Mouse (Mus musculus) limb, embryonic 12.5 days (tissue): Measurements from ENCODE around the gene Ugt1a5. TPM values are rescaled to one million over a fixed set of nuclear protein-coding genes. Genes with fewer than 3 reads are reported as not detected.

Experiments
- ATAC-seq: fragments of 200-750 bp; cut with Nextera tagmentation; 2 replicates; pipeline ENCODE4 v1.8.0; 2017; ENCODE audit warnings: low read depth, moderate TSS enrichment; ENCODE audit not compliant: insufficient number of reproducible peaks, insufficient read depth, low FRiP score, low TSS enrichment
- H3K27ac ChIP-seq: fragments of 300-500 bp; sonication (generic); 2 replicates; pipeline ENCODE4 v1.5.1; 2016; ENCODE audit warnings: mild to moderate bottlenecking, moderate library complexity
- H3K27me3 ChIP-seq: fragments of 300-500 bp; sonication (generic); 2 replicates; pipeline ENCODE4 v1.6.1; 2016; ENCODE audit warnings: mild to moderate bottlenecking, moderate library complexity
- H3K36me3 ChIP-seq: fragments of 300-500 bp; sonication (generic); 2 replicates; pipeline ENCODE4 v1.6.1; 2016; ENCODE audit warnings: mild to moderate bottlenecking, moderate library complexity
- H3K4me1 ChIP-seq: fragments of 300-500 bp; sonication (generic); replicated peaks from 2 replicates; pipeline ENCODE4 v1.6.1; 2016
- H3K4me2 ChIP-seq: fragments of 300-500 bp; sonication (generic); 2 replicates; pipeline ENCODE4 v1.6.1; 2016; ENCODE audit warnings: mild to moderate bottlenecking, moderate library complexity
- H3K4me3 ChIP-seq: fragments of 300-500 bp; sonication (generic); replicated peaks from 2 replicates; pipeline ENCODE4 v1.5.1; 2016; ENCODE audit warnings: mild to moderate bottlenecking
- H3K9ac ChIP-seq: fragments of 300-500 bp; sonication (generic); replicated peaks from 2 replicates; pipeline ENCODE4 v1.6.1; 2016; ENCODE audit warnings: mild to moderate bottlenecking, moderate library complexity
- H3K9me3 ChIP-seq: fragments of 300-500 bp; sonication (generic); 2 replicates; pipeline ENCODE4 v1.6.1; 2016; ENCODE audit warnings: mild to moderate bottlenecking, moderate library complexity
- WGBS: fragments of 180-500 bp; shearing (Covaris S2); methylation state at CpG from one replicate; pipeline ENCODE4 v1.1.7; 2016; 5-methylcytosine and 5-hydroxymethylcytosine counted together
- polyA plus RNA-seq: library from polyadenylated mRNA; unstranded; fragments of >200 nt; fragmentation: Nextera tagmentation; extraction: Ambion mirVana; gene quantifications from 2 replicates; pipeline ENCODE4 v1.2.1, GENCODE M21; 2016

The Ugt1a5 gene
- polyA plus RNA-seq, 1 experiment from 2014 or later, result not detected

GRCm38 (mm10) chr1:88225741-88226140 is 59.9 kb downstream of the Ugt1a5 start:
- Histone ChIP-seq H3K36me3 (no peaks in the 10 kb centered on the region), H3K4me2 (no peak overlapping the region), H3K27ac (no peak overlapping the region), H3K9me3 (peaks cover 55% of the 10 kb centered on the region), H3K27me3 (no peaks in the 10 kb centered on the region), H3K4me3 (no peak overlapping the region), H3K4me1 (no peaks in the 10 kb centered on the region), H3K9ac (no peak overlapping the region)
- no peak for ATAC-seq

DNA sequence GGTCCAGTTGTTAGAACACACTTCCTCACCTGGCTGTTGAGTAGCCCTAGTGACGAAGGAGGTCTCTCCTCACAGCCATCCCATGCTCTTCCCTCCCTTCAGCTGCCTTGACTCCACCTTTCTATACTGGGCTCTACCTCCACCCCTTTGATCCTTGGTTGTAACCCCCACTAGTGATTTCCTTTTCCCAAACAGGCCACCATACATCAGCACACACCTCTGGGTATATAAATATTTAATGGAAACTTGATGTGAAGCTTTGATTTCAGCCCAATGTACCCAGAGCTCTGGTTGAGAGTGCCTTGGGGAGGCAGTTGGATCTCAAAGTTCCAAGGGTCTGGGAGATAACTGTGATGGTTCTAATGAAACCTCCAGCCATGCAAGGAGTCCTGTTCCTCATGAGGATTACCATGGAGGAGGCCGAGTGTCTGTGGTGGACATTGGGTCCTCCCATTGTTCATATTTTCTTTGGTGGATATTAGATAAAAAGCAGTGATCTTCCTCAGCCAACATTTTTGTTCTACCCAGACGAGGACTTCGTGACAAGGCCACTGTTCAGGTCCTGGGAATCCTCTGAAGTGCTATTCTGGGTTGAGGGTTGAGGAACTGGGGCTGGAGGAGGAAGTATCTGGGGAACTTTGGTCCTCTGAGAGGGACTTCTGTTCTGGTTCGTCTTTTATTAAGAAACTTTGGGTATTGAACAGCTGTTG is 61.0 kb downstream of the Ugt1a5 start, which contains the start of gene Mroh2a:
Gene Mroh2a (plus strand): TSS at position 317 of the 710 bp plus-strand sequence.
- Histone ChIP-seq H3K4me1 (no peaks in the 10 kb centered on the region), H3K36me3 (no peaks in the 10 kb centered on the region), H3K27ac (no peak within 1 kb of the TSS), H3K4me2 (no peak within 1 kb of the TSS), H3K27me3 (no peaks in the 10 kb centered on the region), H3K4me3 (no peak within 1 kb of the TSS), H3K9me3 (peaks cover 66% of the 10 kb centered on the region), H3K9ac (no peak within 1 kb of the TSS)
- no peak for ATAC-seq
- WGBS, result 58% methylated on average over 5 of the region's 5 CpGs

GRCm38 (mm10) chr1:88227482-88227881 is 61.7 kb downstream of the Ugt1a5 start:
- 61% methylated on average over 2 of the region's 2 CpGs for WGBS

DNA sequence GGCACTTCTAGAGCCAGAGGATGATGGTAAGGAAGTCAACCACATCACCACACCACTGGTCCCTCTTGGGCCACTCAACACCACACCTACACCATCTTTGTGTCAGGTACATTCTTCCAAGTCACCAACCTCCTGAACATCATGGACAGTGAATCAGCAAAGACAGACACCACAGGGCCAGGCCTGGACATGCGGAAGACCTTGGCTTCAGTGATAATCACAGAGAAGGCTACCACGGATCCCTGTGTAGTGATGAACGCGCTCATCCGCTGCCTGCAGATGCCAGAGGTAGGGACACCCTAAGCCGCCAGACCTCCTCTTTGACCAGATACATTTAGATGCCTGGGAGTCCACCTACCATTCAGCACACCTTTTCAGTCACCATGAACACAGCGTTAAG is 62.3 kb downstream of the Ugt1a5 start:
- 69% methylated on average over 7 of the region's 7 CpGs for WGBS
- no peak for ATAC-seq
- Histone ChIP-seq H3K9me3 (peaks cover 79% of the 10 kb centered on the region), H3K9ac (no peak overlapping the region), H3K4me1 (no peaks in the 10 kb centered on the region), H3K27me3 (no peaks in the 10 kb centered on the region), H3K27ac (no peak overlapping the region), H3K36me3 (no peaks in the 10 kb centered on the region), H3K4me2 (no peak overlapping the region), H3K4me3 (no peak overlapping the region)

More at GRCm38 (mm10) chr1:88227482-88227881, 61.7 kb downstream of the Ugt1a5 start:
- ATAC-seq, result no peak
- Histone ChIP-seq H3K4me3 (no peak overlapping the region), H3K27ac (no peak overlapping the region), H3K36me3 (no peaks in the 10 kb centered on the region), H3K9me3 (peaks cover 73% of the 10 kb centered on the region), H3K27me3 (no peaks in the 10 kb centered on the region), H3K4me1 (no peaks in the 10 kb centered on the region), H3K9ac (no peak overlapping the region), H3K4me2 (no peak overlapping the region)

GRCm38 (mm10) chr1:88229566-88229965 is 63.8 kb downstream of the Ugt1a5 start:
- H3K9me3 ChIP-seq, result peaks cover 94% of the 10 kb centered on the region

GRCm38 (mm10) chr1:88229986-88230385 is 64.2 kb downstream of the Ugt1a5 start:
- H3K36me3 ChIP-seq, result no peaks in the 10 kb centered on the region
- WGBS, result 85% methylated on average over 5 of the region's 5 CpGs
- no peak for ATAC-seq
- no peak overlapping the region for H3K4me3 ChIP-seq
- H3K4me2 ChIP-seq, result no peak overlapping the region
- H3K27me3 ChIP-seq, result no peaks in the 10 kb centered on the region
- no peak overlapping the region for H3K9ac ChIP-seq
- no peaks in the 10 kb centered on the region for H3K4me1 ChIP-seq
- H3K27ac ChIP-seq, result no peak overlapping the region
- peaks cover 98% of the 10 kb centered on the region for H3K9me3 ChIP-seq

More at GRCm38 (mm10) chr1:88229566-88229965, 63.8 kb downstream of the Ugt1a5 start:
- Histone ChIP-seq H3K36me3 (no peaks in the 10 kb centered on the region), H3K4me3 (no peak overlapping the region), H3K27ac (no peak overlapping the region), H3K4me1 (no peaks in the 10 kb centered on the region), H3K9ac (no peak overlapping the region), H3K27me3 (no peaks in the 10 kb centered on the region), H3K4me2 (no peak overlapping the region)
- WGBS, result 83% methylated on average over 3 of the region's 3 CpGs
- ATAC-seq, result no peak

GRCm38 (mm10) chr1:88230421-88230820 is 64.6 kb downstream of the Ugt1a5 start:
- ATAC-seq, result no peak
- Histone ChIP-seq H3K27ac (no peak overlapping the region), H3K4me1 (no peaks in the 10 kb centered on the region), H3K9me3 (peaks cover 100% of the 10 kb centered on the region), H3K27me3 (no peaks in the 10 kb centered on the region), H3K4me2 (no peak overlapping the region), H3K9ac (no peak overlapping the region), H3K4me3 (no peak overlapping the region), H3K36me3 (no peaks in the 10 kb centered on the region)
- WGBS, result 72% methylated on average over 7 of the region's 7 CpGs

DNA sequence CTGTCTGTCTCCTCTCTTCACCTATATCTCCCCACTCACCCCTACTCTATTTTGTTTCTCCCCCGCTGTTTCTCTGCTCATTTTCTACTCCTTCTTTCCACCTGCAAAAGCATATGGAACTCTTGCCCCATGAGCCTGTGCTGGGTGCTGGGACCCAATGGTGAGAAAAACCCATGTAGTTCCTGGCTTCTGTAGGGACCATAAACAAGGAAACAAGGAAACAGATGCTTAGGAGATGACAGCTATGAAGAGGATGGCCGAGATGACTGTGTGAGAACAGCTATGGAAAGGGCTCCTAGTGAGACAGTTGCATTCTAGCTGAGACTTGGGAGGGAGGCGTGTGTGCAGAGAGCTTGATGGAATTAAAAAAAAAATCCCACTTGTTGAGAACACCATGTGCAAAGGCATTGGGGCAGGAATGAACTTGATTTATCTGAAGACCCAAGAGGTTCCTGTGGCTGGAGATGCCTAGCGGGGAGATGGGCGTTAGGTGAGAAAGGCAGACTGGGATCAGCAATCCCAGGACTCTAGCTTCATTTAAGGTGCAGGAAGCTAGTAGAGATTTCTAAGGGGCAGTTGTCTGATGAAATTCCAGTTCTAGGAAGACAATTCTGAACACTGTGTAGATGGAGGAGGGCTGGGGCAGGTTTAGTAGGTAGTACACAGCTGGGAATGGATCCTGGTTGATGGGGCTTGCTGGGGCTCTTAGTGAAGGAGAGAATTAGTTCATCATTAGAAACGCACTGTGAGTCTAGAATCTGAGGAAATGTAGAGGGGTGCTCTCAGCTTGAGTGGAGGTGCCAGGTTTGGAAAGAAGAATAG is 65.4 kb downstream of the Ugt1a5 start:
- H3K4me3 ChIP-seq, result no peak overlapping the region
- H3K27me3 ChIP-seq, result no peaks in the 10 kb centered on the region
- no peaks in the 10 kb centered on the region for H3K36me3 ChIP-seq
- peaks cover 100% of the 10 kb centered on the region for H3K9me3 ChIP-seq
- ATAC-seq, result no peak
- H3K27ac ChIP-seq, result no peak overlapping the region
- 78% methylated on average over 6 of the region's 6 CpGs for WGBS
- H3K9ac ChIP-seq, result no peak overlapping the region
- no peak overlapping the region for H3K4me2 ChIP-seq
- no peaks in the 10 kb centered on the region for H3K4me1 ChIP-seq

- Histone ChIP-seq H3K27ac (no peak overlapping the region), H3K9me3 (peaks cover 97% of the 10 kb centered on the region), H3K36me3 (no peaks in the 10 kb centered on the region), H3K4me3 (no peak overlapping the region), H3K9ac (no peak overlapping the region), H3K27me3 (no peaks in the 10 kb centered on the region), H3K4me2 (no peak overlapping the region), H3K4me1 (no peaks in the 10 kb centered on the region)
- 69% methylated on average over 7 of the region's 7 CpGs for WGBS
- no peak for ATAC-seq
Measured at GRCm38 (mm10) chr1:88231803-88232499, 66.1 kb downstream of the Ugt1a5 start.

DNA sequence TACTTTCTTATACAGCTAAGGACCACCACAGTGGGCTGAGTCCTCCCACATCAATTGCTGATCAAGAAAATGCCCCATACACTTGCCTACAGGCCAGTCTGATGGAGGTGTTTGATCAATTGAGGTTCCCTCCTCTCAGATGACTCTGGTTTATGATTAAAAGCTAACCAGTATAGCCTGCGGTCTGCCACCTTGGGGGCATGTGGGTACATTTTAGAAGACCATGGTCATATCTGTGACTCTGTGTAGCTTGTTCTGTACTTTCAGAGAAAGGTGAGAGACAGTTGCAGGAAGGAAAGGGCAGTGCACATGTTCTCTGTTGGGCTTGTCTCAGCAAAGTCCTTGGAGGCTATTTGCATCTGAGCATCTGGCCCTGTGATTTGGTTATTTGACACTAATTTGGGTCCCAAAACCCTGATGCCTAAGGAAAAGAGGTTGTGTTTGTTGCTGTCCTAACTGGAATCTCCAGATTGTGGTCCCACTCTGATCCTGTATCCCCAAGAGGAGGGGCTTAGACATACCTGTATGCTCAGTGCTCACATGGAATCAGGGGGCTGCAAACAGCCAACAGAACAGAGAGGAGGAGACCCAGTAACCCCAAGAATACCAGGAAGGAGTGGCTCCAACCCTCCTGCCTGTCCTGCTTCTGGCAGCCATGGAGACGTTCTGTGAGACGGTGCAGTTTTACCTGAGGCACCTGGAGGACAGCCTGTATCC is 67.0 kb downstream of the Ugt1a5 start:
- H3K4me1 ChIP-seq, result no peaks in the 10 kb centered on the region
- H3K27me3 ChIP-seq, result no peaks in the 10 kb centered on the region
- H3K27ac ChIP-seq, result no peak overlapping the region
- 55% methylated on average over 3 of the region's 3 CpGs for WGBS
- no peak overlapping the region for H3K9ac ChIP-seq
- peaks cover 97% of the 10 kb centered on the region for H3K9me3 ChIP-seq
- H3K4me2 ChIP-seq, result no peak overlapping the region
- ATAC-seq, result no peak
- no peak overlapping the region for H3K4me3 ChIP-seq
- no peaks in the 10 kb centered on the region for H3K36me3 ChIP-seq
